Mouse (Mus musculus): ENCODE data around the gene Ogg1. TPM values are rescaled to one million over a fixed set of nuclear protein-coding genes. Genes with fewer than 3 reads are reported as not detected.

Ogg1 gene
- polyA plus RNA-seq, 1 experiment from 2014 or later, result 14.5 TPM

DNA sequence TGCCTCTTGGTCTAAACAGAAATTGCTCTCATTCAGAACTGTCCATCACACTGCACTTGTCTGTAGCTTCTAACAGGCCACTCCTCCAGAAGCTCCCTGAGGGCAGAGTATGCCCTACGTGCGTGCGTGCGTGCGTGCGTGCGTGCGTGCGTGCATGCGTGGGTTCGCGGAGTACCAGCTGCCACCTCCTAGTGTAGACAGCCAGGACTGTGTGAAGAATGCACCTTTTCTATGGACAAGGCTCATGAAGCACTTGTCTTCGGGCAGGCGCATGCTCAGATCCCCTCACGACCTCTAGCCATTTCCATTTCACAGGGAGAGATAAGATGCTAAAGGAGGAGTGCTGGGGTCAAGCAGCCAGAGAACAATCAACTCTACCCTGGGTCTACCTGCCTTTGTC, 37.4 kb upstream of the Ogg1 start:
- Histone ChIP-seq H3K9me3 (ENCODE audit: control insufficient read depth, low read length) (no peaks in the 10 kb centered on the region), H3K27ac (ENCODE audit: low read depth, low read length) (no peak overlapping the region), H3K4me3 (ENCODE audit: low read depth, low read length) (no peak overlapping the region), H3K36me3 (ENCODE audit: control insufficient read depth, insufficient read depth, low read length) (no peaks in the 10 kb centered on the region), H3K4me1 (replicated peaks; ENCODE audit: control insufficient read depth, insufficient read depth, low read length) (no peaks in the 10 kb centered on the region), H3K4me2 (ENCODE audit: low read depth, low read length, severe bottlenecking) (no peak overlapping the region), H3K9ac (ENCODE audit: low read length) (no peak overlapping the region), H3K27me3 (ENCODE audit: control insufficient read depth, insufficient read depth, low read length) (peaks cover 3% of the 10 kb centered on the region; the same call in 1 of the 2 replicates)
- ATAC-seq (replicated peaks; ENCODE audit: low FRiP score) (no peak), DNase-seq (ENCODE audit: low spot score) (no peak)
- WGBS, result 94% methylated on average over 15 of the region's 15 CpGs

DNA sequence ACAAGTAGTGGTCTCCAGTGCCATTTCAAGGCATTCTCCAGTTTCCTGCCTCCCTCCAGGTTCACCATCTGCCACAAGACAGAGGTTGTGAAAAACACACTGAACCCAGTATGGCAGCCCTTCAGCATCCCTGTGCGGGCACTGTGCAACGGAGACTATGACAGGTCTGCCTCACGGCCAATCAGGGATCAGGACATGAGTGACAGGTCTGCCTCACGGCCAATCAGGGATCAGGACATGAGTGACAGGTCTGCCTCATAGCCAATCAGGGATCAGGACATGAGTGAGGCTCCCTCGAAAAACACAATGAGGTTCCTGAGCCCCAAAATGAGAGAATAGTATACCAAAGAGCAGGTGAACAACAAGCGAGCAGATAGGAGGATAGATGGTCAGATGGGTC, 36.4 kb upstream of the Ogg1 start:
- no peak overlapping the region for H3K9ac ChIP-seq (ENCODE audit: low read length)
- DNase-seq (ENCODE audit: low spot score) (no peak), ATAC-seq (replicated peaks; ENCODE audit: low FRiP score) (no peak)
- H3K9me3 ChIP-seq (ENCODE audit: control insufficient read depth, low read length), result no peaks in the 10 kb centered on the region
- H3K27me3 ChIP-seq (ENCODE audit: control insufficient read depth, insufficient read depth, low read length), result no peaks in the 10 kb centered on the region
- H3K36me3 ChIP-seq (ENCODE audit: control insufficient read depth, insufficient read depth, low read length), result no peaks in the 10 kb centered on the region
- no peak overlapping the region for H3K4me2 ChIP-seq (ENCODE audit: low read depth, low read length, severe bottlenecking)
- H3K4me3 ChIP-seq (ENCODE audit: low read depth, low read length), result no peak overlapping the region
- 76% methylated on average over 6 of the region's 6 CpGs for WGBS
- H3K27ac ChIP-seq (ENCODE audit: low read depth, low read length), result no peak overlapping the region
- H3K4me1 ChIP-seq (replicated peaks; ENCODE audit: control insufficient read depth, insufficient read depth, low read length), result no peaks in the 10 kb centered on the region

DNA sequence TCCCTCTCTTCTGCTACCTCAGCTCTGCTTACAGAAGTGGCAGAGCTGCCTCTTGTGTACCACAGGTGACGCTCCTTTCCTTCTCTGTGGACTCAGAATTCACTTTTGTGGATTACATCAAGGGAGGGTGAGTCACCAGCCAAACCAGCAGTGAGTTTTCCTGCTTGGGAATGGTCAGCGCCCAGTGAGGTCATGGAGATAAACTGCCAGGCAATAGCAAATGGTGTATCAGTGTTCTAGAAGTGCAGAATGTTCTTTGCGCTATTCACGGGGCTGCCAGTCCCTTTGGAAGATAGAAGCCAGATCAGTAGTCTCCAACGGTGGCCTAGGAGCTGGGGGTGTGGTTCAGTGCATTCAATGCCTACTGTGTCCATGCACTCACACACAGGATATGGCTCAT, 33.8 kb upstream of the Ogg1 start:
- 75% methylated on average over 5 of the region's 5 CpGs for WGBS
- DNase-seq (ENCODE audit: low spot score), result no peak
- no peak for ATAC-seq (replicated peaks; ENCODE audit: low FRiP score)

DNA sequence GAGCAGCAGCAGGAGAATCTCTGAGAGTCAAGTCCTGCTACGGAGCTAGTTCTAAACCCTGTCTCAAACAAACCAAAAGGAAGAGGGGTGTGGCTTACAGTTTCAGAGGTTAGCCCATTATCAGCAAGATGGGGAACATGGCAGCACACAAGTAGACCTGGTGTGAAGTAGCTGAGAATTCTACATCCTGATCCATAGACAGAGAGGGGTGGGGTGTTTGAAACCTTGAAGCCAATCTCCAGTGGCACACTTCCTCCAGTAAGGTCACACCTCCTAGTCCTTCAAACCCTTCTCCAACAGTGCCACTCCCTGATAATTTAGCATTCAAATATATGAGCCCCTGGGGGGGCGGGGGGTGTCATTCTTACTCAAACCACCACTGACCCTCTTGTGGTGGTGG, 30.7 kb upstream of the Ogg1 start:
- no peak overlapping the region for H3K9ac ChIP-seq (ENCODE audit: low read length)
- no peaks in the 10 kb centered on the region for H3K9me3 ChIP-seq (ENCODE audit: control insufficient read depth, low read length)
- H3K4me2 ChIP-seq (ENCODE audit: low read depth, low read length, severe bottlenecking), result no peak overlapping the region
- no peaks in the 10 kb centered on the region for H3K36me3 ChIP-seq (ENCODE audit: control insufficient read depth, insufficient read depth, low read length)
- H3K4me3 ChIP-seq (ENCODE audit: low read depth, low read length), result no peak overlapping the region
- H3K4me1 ChIP-seq (replicated peaks; ENCODE audit: control insufficient read depth, insufficient read depth, low read length), result no peaks in the 10 kb centered on the region
- H3K27me3 ChIP-seq (ENCODE audit: control insufficient read depth, insufficient read depth, low read length), result no peaks in the 10 kb centered on the region
- ATAC-seq (replicated peaks; ENCODE audit: low FRiP score) (no peak), DNase-seq (ENCODE audit: low spot score) (no peak)
- WGBS, result 72% methylated on average over 2 of the region's 2 CpGs
- no peak overlapping the region for H3K27ac ChIP-seq (ENCODE audit: low read depth, low read length)

More for the DNA sequence above, 33.8 kb upstream of the Ogg1 start:
- no peaks in the 10 kb centered on the region for H3K9me3 ChIP-seq (ENCODE audit: control insufficient read depth, low read length)
- no peak overlapping the region for H3K4me3 ChIP-seq (ENCODE audit: low read depth, low read length)
- no peaks in the 10 kb centered on the region for H3K27me3 ChIP-seq (ENCODE audit: control insufficient read depth, insufficient read depth, low read length)
- no peaks in the 10 kb centered on the region for H3K36me3 ChIP-seq (ENCODE audit: control insufficient read depth, insufficient read depth, low read length)
- no peak overlapping the region for H3K9ac ChIP-seq (ENCODE audit: low read length)
- no peak overlapping the region for H3K4me2 ChIP-seq (ENCODE audit: low read depth, low read length, severe bottlenecking)
- H3K27ac ChIP-seq (ENCODE audit: low read depth, low read length), result no peak overlapping the region
- no peaks in the 10 kb centered on the region for H3K4me1 ChIP-seq (replicated peaks; ENCODE audit: control insufficient read depth, insufficient read depth, low read length)

DNA sequence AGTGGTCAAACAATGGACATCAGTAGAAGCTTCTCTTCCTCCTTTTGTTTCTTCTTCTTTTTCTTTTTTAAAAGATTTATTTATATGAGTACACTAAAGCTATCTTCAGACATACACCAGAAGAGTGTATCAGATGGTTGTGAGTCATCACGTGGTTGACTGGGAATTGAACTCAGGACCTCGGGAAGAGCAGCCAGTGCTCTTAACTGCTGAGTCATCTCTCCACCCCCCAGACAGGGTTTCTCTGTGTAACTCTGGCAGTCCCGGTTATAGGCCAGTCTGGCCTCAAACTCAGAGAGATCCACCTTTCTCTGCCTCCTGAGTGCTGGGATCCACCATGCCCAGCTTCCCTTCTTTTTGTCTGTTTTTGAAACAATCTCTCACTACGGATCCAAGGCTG, 30.1 kb upstream of the Ogg1 start:
- H3K9ac ChIP-seq (ENCODE audit: low read length), result no peak overlapping the region
- H3K36me3 ChIP-seq (ENCODE audit: control insufficient read depth, insufficient read depth, low read length), result no peaks in the 10 kb centered on the region
- H3K4me1 ChIP-seq (replicated peaks; ENCODE audit: control insufficient read depth, insufficient read depth, low read length), result no peaks in the 10 kb centered on the region
- WGBS, result 75% methylated on average over 4 of the region's 4 CpGs
- DNase-seq (ENCODE audit: low spot score), result no peak
- no peak overlapping the region for H3K4me2 ChIP-seq (ENCODE audit: low read depth, low read length, severe bottlenecking)
- ATAC-seq (replicated peaks; ENCODE audit: low FRiP score), result no peak
- no peak overlapping the region for H3K27ac ChIP-seq (ENCODE audit: low read depth, low read length)
- H3K27me3 ChIP-seq (ENCODE audit: control insufficient read depth, insufficient read depth, low read length), result no peaks in the 10 kb centered on the region
- no peaks in the 10 kb centered on the region for H3K9me3 ChIP-seq (ENCODE audit: control insufficient read depth, low read length)
- no peak overlapping the region for H3K4me3 ChIP-seq (ENCODE audit: low read depth, low read length)

DNA sequence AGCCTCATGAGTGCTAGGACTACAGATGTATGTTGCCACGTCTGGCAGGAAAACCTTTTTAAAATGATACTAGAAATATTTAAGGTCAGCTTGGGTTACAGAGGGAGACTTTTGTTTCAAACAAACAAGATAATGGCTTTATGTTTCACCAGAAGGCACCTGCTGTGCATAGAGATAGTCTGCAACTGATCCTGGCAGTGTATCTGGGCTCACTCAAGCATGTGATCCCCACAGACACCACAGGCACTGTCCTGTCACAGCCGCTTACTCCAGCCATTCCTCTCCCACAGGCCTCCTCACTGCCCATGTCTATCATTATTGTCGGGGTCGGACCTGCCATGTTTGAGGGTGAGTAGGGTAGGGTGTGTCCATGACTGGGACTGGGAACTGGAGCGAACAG, 25.4 kb upstream of the Ogg1 start:
- Histone ChIP-seq H3K9ac (ENCODE audit: low read length) (no peak overlapping the region), H3K36me3 (ENCODE audit: control insufficient read depth, insufficient read depth, low read length) (no peaks in the 10 kb centered on the region), H3K4me1 (replicated peaks; ENCODE audit: control insufficient read depth, insufficient read depth, low read length) (no peaks in the 10 kb centered on the region; the same call in 1 of the 2 replicates), H3K4me3 (ENCODE audit: low read depth, low read length) (no peak overlapping the region), H3K4me2 (ENCODE audit: low read depth, low read length, severe bottlenecking) (no peak overlapping the region), H3K9me3 (ENCODE audit: control insufficient read depth, low read length) (no peaks in the 10 kb centered on the region), H3K27ac (ENCODE audit: low read depth, low read length) (no peak overlapping the region), H3K27me3 (ENCODE audit: control insufficient read depth, insufficient read depth, low read length) (no peaks in the 10 kb centered on the region)
- ATAC-seq (replicated peaks; ENCODE audit: low FRiP score) (no peak), DNase-seq (ENCODE audit: low spot score) (no peak)
- 76% methylated on average over 5 of the region's 5 CpGs for WGBS

DNA sequence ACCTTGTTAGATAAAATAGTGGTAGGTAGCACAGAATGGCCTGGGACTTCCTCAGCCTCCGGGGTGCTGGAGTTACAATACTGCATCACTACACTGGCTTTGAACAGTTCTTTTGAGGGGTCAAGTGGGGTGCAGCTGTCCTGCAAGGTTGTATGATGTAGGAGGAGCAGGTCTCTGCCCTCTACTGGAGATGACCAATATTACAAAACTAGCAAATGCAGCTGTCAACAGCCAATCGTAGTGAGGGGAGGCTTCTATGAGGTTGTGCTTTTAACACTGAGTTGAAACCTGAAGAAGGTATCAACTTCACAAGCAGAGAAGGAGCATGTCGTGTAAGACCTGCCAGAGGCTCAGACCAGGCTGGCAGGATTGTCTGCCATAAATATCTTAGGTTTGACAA, 24.5 kb upstream of the Ogg1 start:
- ATAC-seq (replicated peaks; ENCODE audit: low FRiP score) (no peak), DNase-seq (ENCODE audit: low spot score) (no peak)
- Histone ChIP-seq H3K9ac (ENCODE audit: low read length) (no peak overlapping the region), H3K27ac (ENCODE audit: low read depth, low read length) (no peak overlapping the region), H3K4me3 (ENCODE audit: low read depth, low read length) (no peak overlapping the region), H3K9me3 (ENCODE audit: control insufficient read depth, low read length) (no peaks in the 10 kb centered on the region), H3K4me2 (ENCODE audit: low read depth, low read length, severe bottlenecking) (no peak overlapping the region), H3K27me3 (ENCODE audit: control insufficient read depth, insufficient read depth, low read length) (no peaks in the 10 kb centered on the region), H3K4me1 (replicated peaks; ENCODE audit: control insufficient read depth, insufficient read depth, low read length) (no peaks in the 10 kb centered on the region; the same call in 1 of the 2 replicates), H3K36me3 (ENCODE audit: control insufficient read depth, insufficient read depth, low read length) (no peaks in the 10 kb centered on the region)
- WGBS, result 24% methylated on average over 3 of the region's 3 CpGs

DNA sequence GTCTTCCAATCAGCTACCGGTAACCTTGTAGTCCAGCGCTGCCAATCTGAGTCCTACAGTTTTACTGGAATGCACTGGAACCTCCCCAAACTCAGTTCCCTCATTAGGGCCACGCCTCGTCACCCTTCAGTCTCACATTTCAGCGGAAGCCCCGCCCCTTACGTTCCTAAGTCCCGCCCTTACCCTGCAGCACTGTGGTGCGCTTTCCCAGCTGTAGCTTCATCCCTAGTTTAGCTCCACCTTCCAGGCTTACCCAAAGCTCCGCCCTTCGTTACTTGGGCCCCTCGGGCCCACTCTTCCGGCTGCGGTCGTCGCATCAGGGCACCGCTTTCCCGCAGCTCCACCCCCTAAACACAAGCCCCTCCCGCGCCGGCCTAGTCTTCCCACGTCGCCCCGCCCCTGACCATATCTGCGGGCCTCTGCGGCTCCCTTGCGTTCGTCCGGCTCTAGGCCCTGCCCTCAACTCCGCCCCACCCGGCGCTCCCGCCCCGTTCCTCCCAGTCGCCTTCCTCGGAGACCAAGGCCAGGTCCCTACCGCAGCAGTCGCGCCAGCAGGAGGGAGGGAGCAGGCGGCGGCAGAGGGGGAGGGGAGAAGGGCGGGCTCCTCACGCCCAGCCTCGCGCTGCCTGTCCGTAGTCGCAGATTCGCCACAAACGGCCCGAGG, 20.3 kb upstream of the Ogg1 start:
- Histone ChIP-seq H3K4me2 (ENCODE audit: low read depth, low read length, severe bottlenecking) (peak overlapping the region; percentile 99), H3K9me3 (ENCODE audit: control insufficient read depth, low read length) (no peaks in the 10 kb centered on the region), H3K27ac (ENCODE audit: low read depth, low read length) (peak overlapping the region; percentile 97), H3K27me3 (ENCODE audit: control insufficient read depth, insufficient read depth, low read length) (no peaks in the 10 kb centered on the region), H3K4me3 (ENCODE audit: low read depth, low read length) (peak overlapping the region; percentile 98), H3K9ac (ENCODE audit: low read length) (peak overlapping the region; percentile 94), H3K36me3 (ENCODE audit: control insufficient read depth, insufficient read depth, low read length) (no peaks in the 10 kb centered on the region; the same call in 1 of the 2 replicates), H3K4me1 (replicated peaks; ENCODE audit: control insufficient read depth, insufficient read depth, low read length) (peaks cover 6% of the 10 kb centered on the region; the same call in 1 of the 2 replicates)
- WGBS, result under 1% methylated on average over 50 of the region's 50 CpGs
- DNase-seq (ENCODE audit: low spot score) (peak; percentile 100), ATAC-seq (replicated peaks; ENCODE audit: low FRiP score) (peak; percentile 98)

DNA sequence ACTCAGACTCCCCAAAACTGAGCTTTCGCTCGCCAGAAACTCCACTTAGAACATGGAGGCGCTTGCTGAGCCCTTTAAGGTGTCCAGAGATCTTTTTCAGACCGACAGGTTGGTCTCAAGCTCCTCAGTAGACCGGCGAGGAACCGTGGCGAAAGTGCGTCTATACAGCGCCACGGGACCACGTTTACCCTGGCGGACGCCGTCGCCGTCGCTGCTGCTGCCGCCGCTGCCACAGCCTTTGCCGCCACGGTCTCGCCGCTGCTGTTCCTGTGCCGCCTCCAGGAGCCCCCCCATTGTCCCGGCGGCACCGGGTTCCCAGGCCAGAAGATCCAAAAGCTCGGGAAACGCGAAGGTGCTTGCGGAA, 19.8 kb upstream of the Ogg1 start, which contains the start of gene Brpf1:
Gene Brpf1 (plus strand): TSS at position 152 of the 364 bp plus-strand sequence.
- Histone ChIP-seq H3K4me1 (replicated peaks; ENCODE audit: control insufficient read depth, insufficient read depth, low read length) (peaks cover 6% of the 10 kb centered on the region; the same call in 1 of the 2 replicates), H3K9me3 (ENCODE audit: control insufficient read depth, low read length) (no peaks in the 10 kb centered on the region), H3K9ac (ENCODE audit: low read length) (peak within 1 kb of the TSS; percentile 94), H3K27ac (ENCODE audit: low read depth, low read length) (peak within 1 kb of the TSS; percentile 97), H3K36me3 (ENCODE audit: control insufficient read depth, insufficient read depth, low read length) (no peaks in the 10 kb centered on the region; the same call in 1 of the 2 replicates), H3K4me3 (ENCODE audit: low read depth, low read length) (peak within 1 kb of the TSS; percentile 98), H3K4me2 (ENCODE audit: low read depth, low read length, severe bottlenecking) (peak within 1 kb of the TSS; percentile 99), H3K27me3 (ENCODE audit: control insufficient read depth, insufficient read depth, low read length) (no peaks in the 10 kb centered on the region)
- DNase-seq (ENCODE audit: low spot score) (peak; percentile 89), ATAC-seq (replicated peaks; ENCODE audit: low FRiP score) (peak; percentile 69)
- under 1% methylated on average over 32 of the region's 32 CpGs for WGBS
